In genomic region chr13:27960421-27960820, GRCm38 (mm10) we compare ENCODE assay signal across 28 mouse cellular contexts. TPM values are rescaled to one million over a fixed set of nuclear protein-coding genes. Genes with fewer than 3 reads are reported as not detected.
"Had no signal": no experiment of that assay in that cellular context is flagged by ENCODE, and none has a peak within 500 bp of the region (broad histone marks: within the 10 kb centered on the region; RNA-seq: fewer than 3 reads in every experiment).

No protein-coding gene starts in this region.

RNA-seq across cellular contexts. Expression of gene Prl4a1, which starts 55.6 kb away (rescaled TPM):
- polyA plus RNA-seq: limb, embryonic 10.5 days; limb, embryonic 11.5 days; limb, embryonic 12.5 days; limb, embryonic 13.5 days; limb, embryonic 15.5 days; liver, adult 2 months; liver, embryonic 11.5 days; liver, embryonic 12.5 days; liver, embryonic 13.5 days; liver, embryonic 14.5 days; liver, embryonic 15.5 days; liver, embryonic 16.5 days; liver, postnatal 0 days; lung, adult 2 months; lung, embryonic 14.5 days; lung, embryonic 15.5 days; lung, embryonic 16.5 days; lung, postnatal 0 days; macrophage; midbrain, embryonic 10.5 days; midbrain, embryonic 12.5 days; midbrain, embryonic 13.5 days; midbrain, embryonic 14.5 days; midbrain, embryonic 15.5 days; midbrain, embryonic 16.5 days; midbrain, postnatal 0 days; myocyte; neural tube, embryonic 11.5 days had no signal
